Mouse (Mus musculus) heart, postnatal 10 days (tissue): ENCODE data around the gene Dhrs13. TPM values are rescaled to one million over a fixed set of nuclear protein-coding genes. Genes with fewer than 3 reads are reported as not detected.

Source experiments
- DNase-seq, 2 experiments: peaks; one replicate each; pipeline ENCODE4 v3.0.0; 2021
- intact Hi-C: fragments of 180-260 bp; cut with DNase I; formaldehyde crosslinking; loops from one replicate; pipeline ENCODE4 v1.15.1; 2025
- total RNA-seq, 2 experiments: library from RNA; stranded (reverse); gene quantifications; 2 replicates each; pipeline ENCODE4 v1.2.3; 2021

The Dhrs13 gene
- total RNA-seq: 1 to 10 TPM; 4.9 to 7.4 TPM

GRCm38 (mm10) chr11:78031947-78032808, at the start of gene Dhrs13:
TSS of gene Dhrs13 (plus strand) at chr11:78032280.
- peak; percentile 95 to 96 for DNase-seq
- intact Hi-C loops: no loop called here

GRCm38 (mm10) chr11:77982441-77982905, 49.6 kb upstream of the Dhrs13 start, which contains the start of gene Phf12:
TSS of gene Phf12 (plus strand) at chr11:77982754.
- peak; percentile 100 for DNase-seq
- intact Hi-C loops: loop anchor here (5.0 kb wide), 1 partner anchor 195 kb away; the partner anchor contains the start of genes Nek8 and Tlcd1

GRCm38 (mm10) chr11:77983191-77983936, 48.7 kb upstream of the Dhrs13 start:
- DNase-seq: peak; percentile 71 to 74
- intact Hi-C loops: loop anchor here (5.0 kb wide), 1 partner anchor 194 kb away; the partner anchor contains the start of genes Nek8 and Tlcd1

GRCm38 (mm10) chr11:77983937-77984835, 47.9 kb upstream of the Dhrs13 start:
- peak; percentile 79 to 82 for DNase-seq

GRCm38 (mm10) chr11:77984836-77985231, 47.2 kb upstream of the Dhrs13 start:
- peak; percentile 68 for DNase-seq
- intact Hi-C loops: loop anchor here (5.0 kb wide), 1 partner anchor 192 kb away; the partner anchor contains the start of genes Nek8 and Tlcd1

More at GRCm38 (mm10) chr11:77983937-77984835, 47.9 kb upstream of the Dhrs13 start:
- intact Hi-C loops: loop anchor here (5.0 kb wide), 1 partner anchor 193 kb away; the partner anchor contains the start of genes Nek8 and Tlcd1

DNA sequence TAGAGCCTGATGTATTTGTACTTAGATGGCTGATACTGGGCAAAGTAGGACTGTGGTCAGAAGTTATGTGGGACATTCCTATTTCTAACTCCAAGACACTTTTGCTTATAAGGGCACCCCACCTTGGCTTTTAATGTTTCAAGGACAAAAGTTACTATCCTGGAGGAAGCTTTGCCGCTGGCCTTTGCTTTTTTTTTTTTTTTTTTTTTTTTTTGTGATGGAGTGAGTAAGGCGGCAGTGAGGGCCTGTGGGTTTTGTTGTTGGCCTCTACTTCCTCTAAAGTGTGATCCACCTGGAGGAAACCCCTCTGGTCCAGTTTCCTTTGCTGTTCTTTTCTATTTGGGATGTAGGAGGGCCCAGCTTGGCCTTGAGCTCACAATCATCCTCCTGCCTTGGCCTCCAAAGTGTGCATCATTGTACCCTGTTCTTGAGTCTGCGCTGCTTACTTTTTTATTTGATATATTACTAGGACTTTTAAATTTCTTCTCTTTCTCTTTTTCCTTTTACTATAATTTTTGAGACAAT, 46.5 kb upstream of the Dhrs13 start:
- intact Hi-C loops: no loop called here

GRCm38 (mm10) chr11:77989071-77989690, 42.9 kb upstream of the Dhrs13 start:
- peak; percentile 38 to 41 for DNase-seq
- intact Hi-C loops: no loop called here

More for the DNA sequence above, 46.5 kb upstream of the Dhrs13 start:
- DNase-seq: no peak

DNA sequence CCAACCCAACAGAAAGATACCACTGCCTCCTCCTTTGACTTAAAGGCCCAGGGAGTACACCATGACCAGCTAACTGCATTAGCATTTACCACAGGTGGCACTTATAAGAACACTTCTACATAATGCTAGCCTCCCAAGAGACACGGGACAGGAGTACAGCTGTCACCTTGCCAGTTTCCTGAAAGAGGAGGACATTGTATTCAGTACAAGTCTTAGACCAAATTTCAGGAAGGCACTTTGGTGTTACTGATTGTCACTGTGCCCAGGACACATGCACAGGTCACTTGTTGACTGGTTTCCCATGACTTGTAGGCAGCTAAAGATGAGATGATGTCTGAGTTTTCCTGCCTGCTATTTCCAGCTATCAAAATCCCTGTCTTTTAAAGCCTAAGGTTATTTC, 36.5 kb upstream of the Dhrs13 start:
- intact Hi-C loops: no loop called here

GRCm38 (mm10) chr11:78006446-78006845, 25.6 kb upstream of the Dhrs13 start:
- DNase-seq: peak; percentile 53 to 58
- intact Hi-C loops: no loop called here

More for the DNA sequence above, 36.5 kb upstream of the Dhrs13 start:
- no peak for DNase-seq

DNA sequence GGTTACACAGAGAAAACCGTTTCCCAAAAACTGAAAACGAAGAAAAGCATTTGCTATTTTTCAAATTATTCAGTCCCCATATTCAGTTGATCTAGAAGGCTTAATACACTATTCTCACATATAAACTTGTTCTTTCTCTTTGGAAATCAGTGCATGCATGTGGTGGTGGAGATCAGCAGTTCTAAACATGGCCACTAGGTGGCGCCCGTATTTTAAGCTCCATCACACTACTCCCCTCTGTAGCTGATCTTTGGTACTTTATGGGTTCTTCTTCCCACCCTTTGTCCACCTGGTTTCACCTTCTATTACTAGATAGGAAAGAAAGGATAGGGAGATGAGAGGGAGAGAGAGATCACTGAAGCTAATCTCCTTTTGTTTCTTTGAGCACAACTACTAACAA, 12.4 kb upstream of the Dhrs13 start:
- DNase-seq: peak; percentile 73 to 86
- intact Hi-C loops: loop anchor here (2.0 kb wide), 1 partner anchor 159 kb away; no protein-coding TSS in a partner anchor

DNA sequence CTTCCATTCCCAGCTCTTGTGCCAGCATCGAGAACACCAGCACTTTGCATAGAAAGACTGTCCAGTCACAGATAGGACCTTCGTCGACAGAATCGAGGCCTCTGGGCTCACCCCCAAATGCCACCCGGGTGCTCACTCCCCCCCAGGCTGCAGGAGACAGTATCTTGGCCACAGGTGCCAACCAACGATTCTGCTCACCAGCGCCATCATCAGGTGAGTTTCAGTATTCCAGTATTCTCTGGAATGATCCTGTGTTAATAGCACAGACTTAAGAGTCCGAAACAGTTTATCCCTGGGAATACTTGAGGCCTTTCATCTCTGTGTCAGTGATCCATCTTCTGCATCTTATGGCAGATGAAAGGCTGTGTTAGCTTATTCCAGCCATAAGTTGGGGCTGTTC, 8.5 kb upstream of the Dhrs13 start:
- intact Hi-C loops: no loop called here
- peak in 1 of 2 experiments; percentile 61 for DNase-seq

- DNase-seq: no peak
- intact Hi-C loops: no loop called here
Measured at GRCm38 (mm10) chr11:78029240-78029639, 2.8 kb upstream of the Dhrs13 start.

- intact Hi-C loops: no loop called here
- DNase-seq: no peak
Measured at GRCm38 (mm10) chr11:78030600-78030999, 1.5 kb upstream of the Dhrs13 start.

GRCm38 (mm10) chr11:78031389-78031788, 691 bp upstream of the Dhrs13 start:
- DNase-seq: no peak
- intact Hi-C loops: no loop called here

GRCm38 (mm10) chr11:78032809-78033195, 722 bp downstream of the Dhrs13 start:
- intact Hi-C loops: no loop called here

DNA sequence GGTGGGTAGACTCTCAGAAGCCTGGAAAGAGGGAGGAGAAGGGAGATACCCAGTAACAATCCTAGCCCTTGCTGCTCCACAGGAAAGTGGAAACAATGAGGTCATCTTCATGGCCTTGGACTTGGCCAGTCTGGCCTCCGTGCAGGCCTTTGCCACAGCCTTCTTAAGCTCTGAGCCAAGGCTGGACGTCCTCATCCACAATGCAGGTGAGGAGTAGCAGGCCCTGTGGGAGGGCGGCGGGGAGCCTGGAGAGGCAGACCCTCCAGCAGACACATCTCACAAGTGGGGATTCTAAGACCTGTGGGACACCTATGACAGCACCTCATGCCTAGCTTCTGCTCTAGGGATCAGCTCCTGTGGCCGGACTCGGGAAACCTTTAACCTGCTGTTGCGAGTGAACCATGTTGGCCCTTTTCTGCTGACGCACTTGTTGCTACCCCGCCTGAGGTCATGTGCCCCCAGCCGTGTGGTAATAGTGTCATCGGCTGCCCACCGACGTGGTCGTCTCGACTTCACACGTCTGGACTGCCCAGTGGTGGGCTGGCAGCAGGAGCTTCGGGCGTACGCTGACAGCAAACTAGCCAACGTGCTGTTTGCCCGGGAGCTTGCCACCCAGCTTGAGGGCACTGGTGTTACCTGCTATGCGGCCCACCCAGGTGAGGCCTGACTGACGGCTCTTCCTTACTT, 2.0 kb downstream of the Dhrs13 start:
- intact Hi-C loops: no loop called here
- no peak for DNase-seq

More at GRCm38 (mm10) chr11:78032809-78033195, 722 bp downstream of the Dhrs13 start:
- DNase-seq: no peak

DNA sequence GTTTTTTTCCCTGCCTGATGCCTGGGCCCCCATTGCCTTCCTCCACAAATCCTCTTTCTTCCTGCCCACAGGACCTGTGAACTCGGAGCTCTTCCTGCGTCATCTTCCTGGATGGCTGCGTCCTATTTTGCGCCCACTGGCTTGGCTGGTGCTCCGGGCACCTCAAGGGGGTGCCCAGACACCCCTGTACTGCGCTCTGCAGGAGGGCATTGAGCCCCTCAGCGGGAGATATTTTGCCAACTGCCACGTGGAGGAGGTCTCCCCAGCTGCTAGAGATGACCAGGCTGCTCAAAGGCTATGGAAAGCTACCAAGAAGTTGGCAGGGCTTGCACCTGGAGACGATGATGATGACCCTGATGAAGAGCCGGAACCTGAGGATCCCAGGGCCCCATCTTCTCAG, 4.7 kb downstream of the Dhrs13 start:
- intact Hi-C loops: no loop called here
- DNase-seq: no peak
